Mouse (Mus musculus) macrophage (primary cell): Measurements from ENCODE around the gene Cap2. TPM values are rescaled to one million over a fixed set of nuclear protein-coding genes. Genes with fewer than 3 reads are reported as not detected.

Experiments used
- H3K27ac ChIP-seq: fragments of 350-480 bp; formaldehyde crosslinking; 2 replicates; pipeline ENCODE4 v1.9.0; 2021
- H3K36me3 ChIP-seq: fragments of 350-480 bp; formaldehyde crosslinking; 2 replicates; pipeline ENCODE4 v1.9.0; 2021; ENCODE audit errors: inconsistent target
- H3K4me3 ChIP-seq: fragments of 350-480 bp; formaldehyde crosslinking; 2 replicates; pipeline ENCODE4 v1.9.0; 2021; ENCODE audit errors: inconsistent target
- H3K79me2 ChIP-seq: fragments of 350-480 bp; formaldehyde crosslinking; 2 replicates; pipeline ENCODE4 v1.9.0; 2021; ENCODE audit errors: inconsistent target
- WGBS: methylation state at CpG from one replicate; pipeline ENCODE4 v1.1.7; 2026; ENCODE audit warnings: inconsistent platforms; ENCODE audit not compliant: missing documents; 5-methylcytosine and 5-hydroxymethylcytosine counted together
- polyA plus RNA-seq: library from polyadenylated mRNA; stranded (reverse); fragments of 250-400 nt; gene quantifications from 3 replicates; pipeline ENCODE4 v1.2.4, GENCODE M21; 2018; ENCODE audit warnings: inconsistent platforms

Gene Cap2
- polyA plus RNA-seq, 1 experiment from 2014 or later: 0.07 TPM

DNA sequence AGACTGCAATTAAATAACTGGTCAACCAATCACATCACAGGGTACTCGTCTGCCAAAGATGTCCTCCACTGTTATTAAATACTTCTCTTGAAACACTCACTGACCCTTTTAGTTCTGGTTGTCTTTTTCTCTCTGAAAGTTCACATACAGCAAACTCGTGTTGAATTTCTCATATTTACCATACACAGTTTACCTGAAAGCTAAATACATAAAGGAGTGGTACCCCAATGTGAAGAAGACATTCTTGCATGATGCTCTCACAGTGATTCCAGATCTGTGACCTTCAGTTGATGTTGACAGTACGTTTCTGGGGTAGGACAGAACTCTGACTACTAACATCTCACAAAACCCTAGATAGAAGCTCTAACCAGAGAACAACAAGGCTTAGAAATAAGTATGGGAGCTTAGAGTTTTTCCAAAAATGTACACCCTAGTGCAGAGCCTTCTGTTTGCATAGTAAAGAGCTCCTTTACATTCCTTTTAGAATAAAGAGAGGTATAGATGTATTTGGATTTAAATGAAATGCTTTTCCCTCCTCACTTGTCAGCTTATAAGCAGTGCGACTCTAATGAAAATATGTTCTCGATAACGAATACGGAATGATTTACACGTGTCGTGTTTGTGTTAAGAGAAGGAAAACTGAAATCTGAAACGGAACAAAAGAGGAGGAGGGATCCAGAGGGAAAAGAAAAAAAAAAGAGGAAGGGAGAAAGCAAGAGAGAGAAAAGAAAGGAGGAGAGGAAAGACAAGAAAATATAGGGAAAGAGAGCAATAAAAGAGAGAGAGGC, 31.9 kb downstream of the Cap2 start:
- no peaks in the 10 kb centered on the region for H3K36me3 ChIP-seq
- H3K79me2 ChIP-seq: no peaks in the 10 kb centered on the region
- 80% methylated on average over 10 of the region's 10 CpGs for WGBS
- H3K27ac ChIP-seq: no peak overlapping the region
- H3K4me3 ChIP-seq: no peak overlapping the region

- no peak overlapping the region for H3K27ac ChIP-seq
- H3K4me3 ChIP-seq: no peak overlapping the region
- WGBS: 58% methylated on average over 11 of the region's 11 CpGs
- H3K79me2 ChIP-seq: no peaks in the 10 kb centered on the region
- H3K36me3 ChIP-seq: no peaks in the 10 kb centered on the region
Measured at GRCm38 (mm10) chr13:46534171-46534968, 32.7 kb downstream of the Cap2 start.

DNA sequence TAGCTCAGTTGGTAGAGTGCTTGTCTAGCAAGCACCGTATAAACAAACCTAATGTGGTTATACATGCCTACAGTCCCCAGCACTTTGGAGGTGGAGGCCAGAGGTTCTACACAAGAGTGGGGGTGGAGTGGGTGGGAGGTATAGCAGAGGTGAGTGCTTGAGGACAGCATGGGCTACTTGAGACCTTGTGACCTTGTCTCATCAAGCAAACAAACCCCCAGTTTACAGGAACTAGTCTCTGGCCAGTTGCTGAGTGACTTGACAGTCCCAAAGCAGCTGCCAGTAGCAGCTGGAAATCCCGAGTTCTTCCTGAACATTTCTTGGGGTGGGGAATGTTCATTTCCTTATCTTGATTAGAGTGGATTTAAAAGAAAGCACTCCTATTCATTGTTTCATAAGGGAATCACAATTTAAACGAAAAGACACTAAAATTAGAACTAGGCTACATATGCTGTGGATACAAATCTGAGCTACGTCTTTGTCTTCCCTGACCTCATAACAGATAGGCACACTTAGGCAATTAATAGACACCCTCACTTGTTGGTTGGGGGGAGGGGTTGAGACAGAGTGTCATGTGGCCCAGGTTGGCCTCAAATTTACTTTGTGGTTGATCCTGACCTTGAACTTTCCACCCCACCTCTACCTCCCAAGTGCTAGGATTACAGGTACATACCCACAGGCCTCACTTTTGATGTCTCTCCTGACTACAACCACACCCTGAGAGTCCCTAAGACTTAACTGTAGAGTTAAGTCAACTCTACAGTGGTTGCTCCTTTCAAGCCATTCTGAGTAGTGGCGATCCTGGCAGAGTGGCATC, 33.5 kb downstream of the Cap2 start:
- H3K4me3 ChIP-seq: no peak overlapping the region
- WGBS: 91% methylated on average over 5 of the region's 5 CpGs
- no peak overlapping the region for H3K27ac ChIP-seq
- H3K79me2 ChIP-seq: no peaks in the 10 kb centered on the region
- H3K36me3 ChIP-seq: no peaks in the 10 kb centered on the region

DNA sequence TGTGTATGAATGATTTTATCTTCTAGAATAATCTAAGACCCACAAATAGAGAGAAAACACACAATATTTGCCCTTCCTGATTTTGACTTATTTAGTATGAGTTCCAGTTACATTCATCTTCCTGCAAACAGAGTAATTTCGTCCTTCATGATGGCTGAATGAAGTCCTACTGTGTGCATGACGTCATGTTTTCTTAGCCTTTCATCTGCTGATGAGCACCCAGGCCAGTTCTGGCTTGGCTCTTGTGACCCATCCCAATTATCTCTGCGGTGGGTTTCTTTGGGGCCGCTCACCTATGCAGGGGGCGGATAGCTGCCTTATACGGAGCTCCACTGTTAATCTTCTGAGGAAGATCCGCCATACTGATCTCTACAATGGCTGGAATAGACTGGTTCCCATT, 37.6 kb downstream of the Cap2 start:
- no peaks in the 10 kb centered on the region for H3K36me3 ChIP-seq
- WGBS: 93% methylated on average over 7 of the region's 7 CpGs
- no peaks in the 10 kb centered on the region for H3K79me2 ChIP-seq
- H3K4me3 ChIP-seq: no peak overlapping the region
- H3K27ac ChIP-seq: no peak overlapping the region

GRCm38 (mm10) chr13:46540943-46541342, 39.3 kb downstream of the Cap2 start:
- H3K27ac ChIP-seq: no peak overlapping the region
- H3K36me3 ChIP-seq: no peaks in the 10 kb centered on the region
- no peaks in the 10 kb centered on the region for H3K79me2 ChIP-seq
- no peak overlapping the region for H3K4me3 ChIP-seq
- WGBS: 95% methylated on average over 5 of the region's 5 CpGs

DNA sequence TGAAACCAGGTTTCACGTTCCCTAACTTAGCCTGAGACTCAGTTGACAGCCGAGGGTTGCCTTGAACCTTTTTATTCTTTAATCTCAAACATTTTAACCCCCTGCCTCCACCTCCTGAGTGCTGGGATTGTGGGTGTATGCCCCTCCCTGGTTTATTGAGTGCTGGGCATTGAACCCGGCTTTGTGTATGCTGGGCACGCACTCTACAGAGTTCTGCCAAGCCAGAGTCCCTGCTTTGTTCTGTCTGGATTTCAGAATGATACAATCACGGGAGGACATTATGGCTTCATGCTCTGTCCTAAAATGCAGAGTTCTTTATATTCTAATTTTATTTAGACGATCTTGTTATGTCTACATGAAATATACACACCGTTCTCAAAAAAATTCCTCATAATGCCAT, 41.1 kb downstream of the Cap2 start:
- H3K4me3 ChIP-seq: no peak overlapping the region
- H3K79me2 ChIP-seq: no peaks in the 10 kb centered on the region
- no peak overlapping the region for H3K27ac ChIP-seq
- H3K36me3 ChIP-seq: no peaks in the 10 kb centered on the region
- WGBS: 98% methylated on average over 7 of the region's 7 CpGs

DNA sequence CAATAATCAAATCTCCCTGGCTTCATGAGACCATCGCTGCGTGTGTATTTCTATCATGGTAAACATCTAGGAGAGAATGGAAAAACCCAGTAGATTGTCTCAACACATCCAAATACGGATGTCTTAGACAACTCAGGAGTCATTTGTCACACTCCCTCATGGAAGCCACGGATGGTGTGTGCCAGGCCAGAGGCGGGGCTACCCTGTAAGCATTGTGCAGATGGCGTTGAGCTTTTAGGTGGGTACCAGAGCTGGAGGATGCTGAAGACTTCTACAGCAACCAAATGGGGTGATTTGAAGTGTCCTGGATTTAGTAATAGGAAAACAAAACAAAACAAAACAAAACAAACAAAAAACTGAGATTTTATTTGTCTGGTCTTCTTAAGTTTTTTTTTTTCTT, 43.0 kb downstream of the Cap2 start:
- no peak overlapping the region for H3K4me3 ChIP-seq
- 91% methylated on average over 6 of the region's 6 CpGs for WGBS
- H3K36me3 ChIP-seq: no peaks in the 10 kb centered on the region
- no peaks in the 10 kb centered on the region for H3K79me2 ChIP-seq
- H3K27ac ChIP-seq: no peak overlapping the region

- H3K36me3 ChIP-seq: no peaks in the 10 kb centered on the region
- WGBS: 92% methylated on average over 9 of the region's 9 CpGs
- no peaks in the 10 kb centered on the region for H3K79me2 ChIP-seq
- no peak overlapping the region for H3K4me3 ChIP-seq
- H3K27ac ChIP-seq: no peak overlapping the region
Measured at GRCm38 (mm10) chr13:46545081-46545480, 43.4 kb downstream of the Cap2 start.

GRCm38 (mm10) chr13:46546846-46547245, 45.2 kb downstream of the Cap2 start:
- WGBS: 80% methylated on average over 2 of the region's 4 CpGs
- Histone ChIP-seq H3K79me2 (no peaks in the 10 kb centered on the region), H3K27ac (no peak overlapping the region), H3K36me3 (no peaks in the 10 kb centered on the region), H3K4me3 (no peak overlapping the region)

- 43% methylated on average over 1 of the region's 1 CpGs for WGBS
- Histone ChIP-seq H3K79me2 (no peaks in the 10 kb centered on the region), H3K36me3 (no peaks in the 10 kb centered on the region), H3K27ac (no peak overlapping the region), H3K4me3 (no peak overlapping the region)
Measured at GRCm38 (mm10) chr13:46547253-46547652, 45.6 kb downstream of the Cap2 start.

- 92% methylated on average over 8 of the region's 8 CpGs for WGBS
- no peak overlapping the region for H3K4me3 ChIP-seq
Measured at GRCm38 (mm10) chr13:46548132-46548531, 46.5 kb downstream of the Cap2 start.

GRCm38 (mm10) chr13:46548600-46549179, 47.0 kb downstream of the Cap2 start:
- H3K27ac ChIP-seq: no peak overlapping the region
- H3K79me2 ChIP-seq: no peaks in the 10 kb centered on the region
- no peak overlapping the region for H3K4me3 ChIP-seq
- WGBS: 94% methylated on average over 5 of the region's 5 CpGs
- no peaks in the 10 kb centered on the region for H3K36me3 ChIP-seq

More at GRCm38 (mm10) chr13:46548132-46548531, 46.5 kb downstream of the Cap2 start:
- Histone ChIP-seq H3K27ac (no peak overlapping the region), H3K36me3 (no peaks in the 10 kb centered on the region), H3K79me2 (no peaks in the 10 kb centered on the region)

GRCm38 (mm10) chr13:46550627-46551026, 49.0 kb downstream of the Cap2 start:
- Histone ChIP-seq H3K79me2 (no peaks in the 10 kb centered on the region), H3K36me3 (no peaks in the 10 kb centered on the region), H3K4me3 (no peak overlapping the region), H3K27ac (no peak overlapping the region)
- 93% methylated on average over 10 of the region's 10 CpGs for WGBS

- H3K79me2 ChIP-seq: no peaks in the 10 kb centered on the region
- H3K36me3 ChIP-seq: no peaks in the 10 kb centered on the region
- WGBS: 90% methylated on average over 9 of the region's 9 CpGs
- H3K4me3 ChIP-seq: no peak overlapping the region
- H3K27ac ChIP-seq: no peak overlapping the region
Measured at GRCm38 (mm10) chr13:46554736-46555135, 53.1 kb downstream of the Cap2 start.
